Mouse (Mus musculus) thymus, postnatal 0 days (tissue): Measurements from ENCODE around the gene Nuak2. TPM values are rescaled to one million over a fixed set of nuclear protein-coding genes. Genes with fewer than 3 reads are reported as not detected.
"Not testable (repeated sequence)": the region's sequence is repeated elsewhere in the genome, so short reads cannot be mapped to it uniquely, and the experiment has no call there.

Source experiments
- DNase-seq: peaks from one replicate; pipeline ENCODE4 v3.0.0-alpha.2; 2015; ENCODE audit warnings: low spot score
- polyA plus RNA-seq: library from polyadenylated mRNA; unstranded; fragments of >200 nt; fragmentation: Nextera tagmentation; extraction: Ambion mirVana; gene quantifications from 2 replicates; pipeline ENCODE4 v1.2.1, GENCODE M21; 2015

Nuak2 gene
- 1.7 and 2.2 TPM in 2 replicates for polyA plus RNA-seq

- DNase-seq = peak; percentile 70
Measured at GRCm38 (mm10) chr1:132315889-132316624, at the start of gene Nuak2. Gene Nuak2 (plus strand): TSS chr1:132316126.

- DNase-seq = no peak
Measured at GRCm38 (mm10) chr1:132266791-132267557, 49.0 kb upstream of the Nuak2 start.

- DNase-seq = no peak
Measured at GRCm38 (mm10) chr1:132267959-132268358, 48.0 kb upstream of the Nuak2 start.

- no peak for DNase-seq
Measured at GRCm38 (mm10) chr1:132268418-132269060, 47.4 kb upstream of the Nuak2 start.

- no peak for DNase-seq
Measured at GRCm38 (mm10) chr1:132271237-132271636, 44.7 kb upstream of the Nuak2 start.

GRCm38 (mm10) chr1:132276694-132277093, 39.2 kb upstream of the Nuak2 start:
- no peak for DNase-seq

GRCm38 (mm10) chr1:132277124-132277523, 38.8 kb upstream of the Nuak2 start:
- DNase-seq = no peak

GRCm38 (mm10) chr1:132280636-132281035, 35.3 kb upstream of the Nuak2 start:
- DNase-seq = not testable (repeated sequence)

GRCm38 (mm10) chr1:132281523-132282176, 34.3 kb upstream of the Nuak2 start:
- no peak for DNase-seq

GRCm38 (mm10) chr1:132282177-132282536, 33.8 kb upstream of the Nuak2 start:
- no peak for DNase-seq

- no peak for DNase-seq
Measured at GRCm38 (mm10) chr1:132283018-132283417, 32.9 kb upstream of the Nuak2 start.

- DNase-seq = no peak
Measured at GRCm38 (mm10) chr1:132286735-132287134, 29.2 kb upstream of the Nuak2 start.

- no peak for DNase-seq
Measured at GRCm38 (mm10) chr1:132287445-132287844, 28.5 kb upstream of the Nuak2 start.

- DNase-seq = no peak
Measured at GRCm38 (mm10) chr1:132287991-132288451, 27.9 kb upstream of the Nuak2 start.

- no peak for DNase-seq
Measured at GRCm38 (mm10) chr1:132289965-132290364, 26.0 kb upstream of the Nuak2 start.

GRCm38 (mm10) chr1:132290921-132291675, 24.8 kb upstream of the Nuak2 start:
- no peak for DNase-seq

GRCm38 (mm10) chr1:132291706-132292105, 24.2 kb upstream of the Nuak2 start:
- DNase-seq = no peak

- DNase-seq = no peak
Measured at GRCm38 (mm10) chr1:132292318-132293129, 23.4 kb upstream of the Nuak2 start.

- DNase-seq = no peak
Measured at GRCm38 (mm10) chr1:132295506-132295905, 20.4 kb upstream of the Nuak2 start.

- no peak for DNase-seq
Measured at GRCm38 (mm10) chr1:132296051-132296450, 19.9 kb upstream of the Nuak2 start.
